Mouse (Mus musculus) frontal cortex, adult 2 months (tissue): ENCODE results near the gene Akap2. TPM values are rescaled to one million over a fixed set of nuclear protein-coding genes. Genes with fewer than 3 reads are reported as not detected.

Source experiments
- DNase-seq, 2 experiments: peaks; one replicate each; pipeline ENCODE4 v3.0.0; 2022; ENCODE audit warnings: low spot score in 1 of 2; ENCODE audit errors: extremely low spot score in 1 of 2
- polyA plus RNA-seq: library from polyadenylated mRNA; depleted of rRNA; stranded (reverse); fragments of >200 nt; gene quantifications from 2 replicates; pipeline ENCODE4 v1.2.3, GENCODE M21; 2012

The Akap2 gene
- polyA plus RNA-seq, 1 experiment = 22.8 TPM

GRCm38 (mm10) chr4:57824626-57825240, 107.3 kb downstream of the Akap2 start:
- no peak for DNase-seq

- DNase-seq = no peak
Measured at GRCm38 (mm10) chr4:57826272-57826671, 108.8 kb downstream of the Akap2 start.

- DNase-seq = no peak
Measured at GRCm38 (mm10) chr4:57829131-57829530, 111.7 kb downstream of the Akap2 start.

GRCm38 (mm10) chr4:57829740-57830139, 112.3 kb downstream of the Akap2 start:
- DNase-seq = no peak

- no peak for DNase-seq
Measured at GRCm38 (mm10) chr4:57832318-57832717, 114.9 kb downstream of the Akap2 start.

GRCm38 (mm10) chr4:57833060-57833459, 115.6 kb downstream of the Akap2 start:
- DNase-seq = no peak

GRCm38 (mm10) chr4:57834141-57834540, 116.7 kb downstream of the Akap2 start:
- DNase-seq = no peak

GRCm38 (mm10) chr4:57837089-57837488, 119.6 kb downstream of the Akap2 start:
- DNase-seq = no peak

GRCm38 (mm10) chr4:57839343-57839742, 121.9 kb downstream of the Akap2 start:
- no peak for DNase-seq

- DNase-seq = no peak
Measured at GRCm38 (mm10) chr4:57841911-57842310, 124.5 kb downstream of the Akap2 start.

GRCm38 (mm10) chr4:57842472-57843305, 125.2 kb downstream of the Akap2 start:
- no peak for DNase-seq

GRCm38 (mm10) chr4:57845031-57845431, 127.6 kb downstream of the Akap2 start:
- DNase-seq = peak in 1 of 2 experiments; percentile 20

- DNase-seq = no peak
Measured at GRCm38 (mm10) chr4:57845541-57846210, 128.2 kb downstream of the Akap2 start.

- no peak for DNase-seq
Measured at GRCm38 (mm10) chr4:57846381-57846990, 129.0 kb downstream of the Akap2 start.

- no peak for DNase-seq
Measured at GRCm38 (mm10) chr4:57846991-57847422, 129.6 kb downstream of the Akap2 start.

- DNase-seq = no peak
Measured at GRCm38 (mm10) chr4:57847676-57848075, 130.2 kb downstream of the Akap2 start.

GRCm38 (mm10) chr4:57849465-57849864, 132.0 kb downstream of the Akap2 start:
- no peak for DNase-seq

GRCm38 (mm10) chr4:57851731-57852130, 134.3 kb downstream of the Akap2 start:
- no peak for DNase-seq

GRCm38 (mm10) chr4:57852461-57853040, 135.1 kb downstream of the Akap2 start:
- no peak for DNase-seq

GRCm38 (mm10) chr4:57854181-57854580, 136.7 kb downstream of the Akap2 start:
- no peak for DNase-seq
